ENCODE assay signal across 15 mouse cellular contexts in genomic region chr12:3546781-3547180, GRCm38 (mm10).
"Had no signal": no experiment of that assay in that cellular context is flagged by ENCODE, and none has a peak within 500 bp of the region (broad histone marks: within the 10 kb centered on the region; RNA-seq: fewer than 3 reads in every experiment).

No protein-coding gene starts in this region.

- H3K4me2 ChIP-seq: liver, embryonic 15.5 days; lung, embryonic 15.5 days; midbrain, embryonic 12.5 days; neural tube, embryonic 12.5 days had no signal

- H3K9me3 ChIP-seq: liver, embryonic 15.5 days; lung, embryonic 15.5 days; megakaryocyte, embryonic 14.5 days; midbrain, embryonic 12.5 days; neural tube, embryonic 12.5 days had no signal

- H3K27ac ChIP-seq: liver, embryonic 15.5 days; lung, embryonic 15.5 days; macrophage; midbrain, embryonic 12.5 days; neural tube, embryonic 12.5 days had no signal

- H3K4me3 ChIP-seq: liver, embryonic 15.5 days; lung, embryonic 15.5 days; megakaryocyte, embryonic 14.5 days; midbrain, embryonic 12.5 days; neural tube, embryonic 12.5 days had no signal

- H3K27me3 ChIP-seq: liver, embryonic 15.5 days; lung, embryonic 15.5 days; megakaryocyte, embryonic 14.5 days; neural tube, embryonic 12.5 days had no signal

- DNase-seq: liver, postnatal 0 days; lung, adult 2 months; lung, postnatal 14 days; lung, postnatal 36 days; right cerebral cortex, postnatal 14 days; spleen, adult 18-20 months; thymus, adult 18-20 months; thymus, postnatal 25 days had no signal

- H3K36me3 ChIP-seq: liver, embryonic 15.5 days; lung, embryonic 15.5 days; midbrain, embryonic 12.5 days; neural tube, embryonic 12.5 days had no signal

- H3K9ac ChIP-seq: liver, embryonic 15.5 days; liver, postnatal 0 days; lung, embryonic 15.5 days; midbrain, embryonic 12.5 days; neural tube, embryonic 12.5 days had no signal

- ATAC-seq: liver, postnatal 0 days; lung, postnatal 0 days had no signal
